Comparison of ENCODE assay signal across 11 mouse cellular contexts in the genomic region with DNA sequence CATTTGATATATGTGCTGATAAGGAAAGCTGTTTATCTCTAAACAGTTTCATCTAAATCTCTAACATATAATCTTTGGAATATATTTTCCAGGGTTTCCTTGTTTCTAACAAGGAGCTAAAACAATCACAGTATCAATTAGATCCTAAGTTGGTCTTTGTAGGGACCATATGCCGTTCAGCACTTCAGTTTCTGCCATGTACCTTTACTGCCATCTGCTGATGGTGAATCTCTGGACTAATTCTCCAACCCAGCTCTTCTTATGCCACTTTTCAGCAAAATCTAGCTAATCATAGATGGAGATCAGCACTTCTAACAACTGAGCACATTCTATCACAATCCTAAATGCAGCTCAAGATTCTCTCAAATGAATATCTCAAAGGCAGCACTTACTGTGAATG.
DNase-seq lines count a peak whose midpoint lies in the region.
"Had no signal": no experiment of that assay in that cellular context is flagged by ENCODE, and none has a peak within 500 bp of the region (broad histone marks: within the 10 kb centered on the region; RNA-seq: fewer than 3 reads in every experiment).

No protein-coding gene starts in this region.

- DNase-seq in embryo, embryonic 10 days (ENCODE audit: low spot score), result peak; percentile 51
- no peak for DNase-seq in embryo, embryonic 9.5 days (ENCODE audit: extremely low spot score)
- peak; percentile 26 for DNase-seq in right cerebral cortex, adult 18-20 months
- no peak for DNase-seq in right cerebral cortex, postnatal 25 days
- peak; percentile 54 to 75 for DNase-seq in left cerebral cortex, postnatal 25 days (ENCODE audit: low spot score in 2 of 2)
- DNase-seq in urinary bladder, postnatal 36 days (ENCODE audit: low spot score in 2 of 2), result no peak
- DNase-seq in thymus, postnatal 14 days, result no peak
- no peak for DNase-seq in spleen, postnatal 36 days (ENCODE audit: low spot score in 2 of 2)
- DNase-seq: heart, adult 18-20 months; kidney, postnatal 36 days; lung, postnatal 36 days had no signal

- intact Hi-C loops in left cerebral cortex, postnatal 25 days (cut with DNase I), result no loop called here

Comparison
In these comparisons a context has a peak if more than half of its experiments do, and no peak if none do; other contexts are left out.
1. DNase-seq: peak in embryo, embryonic 10 days (single experiment), right cerebral cortex, adult 18-20 months (single experiment) and left cerebral cortex, postnatal 25 days (2 of 2); none in embryo, embryonic 9.5 days (single experiment), right cerebral cortex, postnatal 25 days (single experiment), urinary bladder, postnatal 36 days (0 of 2), thymus, postnatal 14 days (single experiment) and spleen, postnatal 36 days (0 of 2).